Mouse (Mus musculus): ENCODE results near the gene St6galnac3. TPM values are rescaled to one million over a fixed set of nuclear protein-coding genes. Genes with fewer than 3 reads are reported as not detected.

Gene St6galnac3
- total RNA-seq, 2 experiments from 2014 or later, result 25.9 to 27.4 TPM

- H3K4me3 ChIP-seq, result no peak overlapping the region
- TF ChIP-seq CTCF (conservative IDR thresholded peaks at IDR 0.05), result no peak
- no peak for DNase-seq (ENCODE audit: low spot score in 2 of 2)
- peak overlapping the region; percentile 15; the same call in 1 of the 2 replicates for H3K27ac ChIP-seq
Observed at GRCm38 (mm10) chr3:153324307-153324706, 400.7 kb downstream of the St6galnac3 start.

- H3K27ac ChIP-seq, result peak overlapping the region; percentile 15; the same call in 1 of the 2 replicates
- TF ChIP-seq CTCF (conservative IDR thresholded peaks at IDR 0.05), result no peak
- DNase-seq (ENCODE audit: low spot score in 2 of 2), result no peak
Observed at GRCm38 (mm10) chr3:153323446-153323845, 401.5 kb downstream of the St6galnac3 start.

GRCm38 (mm10) chr3:153313583-153313982 lies 411.4 kb downstream of the St6galnac3 start:
- Histone ChIP-seq H3K4me3 (no peak overlapping the region), H3K27ac (no peak overlapping the region)
- TF ChIP-seq CTCF (conservative IDR thresholded peaks at IDR 0.05), result no peak
- no peak for DNase-seq (ENCODE audit: low spot score in 2 of 2)

More at GRCm38 (mm10) chr3:153323446-153323845, 401.5 kb downstream of the St6galnac3 start:
- H3K4me3 ChIP-seq, result no peak overlapping the region

GRCm38 (mm10) chr3:153313167-153313566 lies 411.8 kb downstream of the St6galnac3 start:
- DNase-seq (ENCODE audit: low spot score in 2 of 2), result no peak
- H3K4me3 ChIP-seq, result no peak overlapping the region
- no peak for TF ChIP-seq CTCF (conservative IDR thresholded peaks at IDR 0.05)
- no peak overlapping the region for H3K27ac ChIP-seq

GRCm38 (mm10) chr3:153312006-153312405 lies 413.0 kb downstream of the St6galnac3 start:
- H3K27ac ChIP-seq, result no peak overlapping the region
- DNase-seq (ENCODE audit: low spot score in 2 of 2), result no peak
- no peak overlapping the region for H3K4me3 ChIP-seq
- TF ChIP-seq CTCF (conservative IDR thresholded peaks at IDR 0.05), result no peak

GRCm38 (mm10) chr3:153308379-153308778 lies 416.6 kb downstream of the St6galnac3 start:
- no peak overlapping the region for H3K4me3 ChIP-seq
- no peak for DNase-seq (ENCODE audit: low spot score in 2 of 2)
- no peak overlapping the region for H3K27ac ChIP-seq
- no peak for TF ChIP-seq CTCF (conservative IDR thresholded peaks at IDR 0.05)

- no peak for TF ChIP-seq CTCF (conservative IDR thresholded peaks at IDR 0.05)
- Histone ChIP-seq H3K4me3 (no peak overlapping the region), H3K27ac (no peak overlapping the region)
- no peak for DNase-seq (ENCODE audit: low spot score in 2 of 2)
Observed at GRCm38 (mm10) chr3:153305153-153305552, 419.8 kb downstream of the St6galnac3 start.

- H3K4me3 ChIP-seq, result no peak overlapping the region
- peak; percentile 47 to 67 for DNase-seq (ENCODE audit: low spot score in 2 of 2)
- TF ChIP-seq CTCF (conservative IDR thresholded peaks at IDR 0.05), result no peak
- H3K27ac ChIP-seq, result peak overlapping the region; percentile 82
Observed at GRCm38 (mm10) chr3:153302376-153302775, 422.6 kb downstream of the St6galnac3 start.

GRCm38 (mm10) chr3:153296375-153297068 lies 428.5 kb downstream of the St6galnac3 start:
- Histone ChIP-seq H3K4me3 (no peak overlapping the region), H3K27ac (peak overlapping the region; percentile 78)
- TF ChIP-seq CTCF (conservative IDR thresholded peaks at IDR 0.05), result 0 out of 2 replicates have a peak, but pooled peaks have one; percentile 10
- DNase-seq (ENCODE audit: low spot score in 2 of 2), result peak; percentile 86 to 90

- no peak for TF ChIP-seq CTCF (conservative IDR thresholded peaks at IDR 0.05)
- DNase-seq (ENCODE audit: low spot score in 2 of 2), result no peak
Observed at GRCm38 (mm10) chr3:153292853-153293252, 432.1 kb downstream of the St6galnac3 start.

GRCm38 (mm10) chr3:153292363-153292762 lies 432.6 kb downstream of the St6galnac3 start:
- Histone ChIP-seq H3K27ac (0 out of 2 replicates have a peak overlapping the region, but pooled peaks have one; percentile 36), H3K4me3 (no peak overlapping the region)
- DNase-seq (ENCODE audit: low spot score in 2 of 2), result no peak
- no peak for TF ChIP-seq CTCF (conservative IDR thresholded peaks at IDR 0.05)

More at GRCm38 (mm10) chr3:153292853-153293252, 432.1 kb downstream of the St6galnac3 start:
- 0 out of 2 replicates have a peak overlapping the region, but pooled peaks have one; percentile 36 for H3K27ac ChIP-seq
- H3K4me3 ChIP-seq, result no peak overlapping the region

GRCm38 (mm10) chr3:153291406-153292045 lies 433.4 kb downstream of the St6galnac3 start:
- Histone ChIP-seq H3K27ac (peak overlapping the region; percentile 36; the same call in 1 of the 2 replicates), H3K4me3 (no peak overlapping the region)
- TF ChIP-seq CTCF (conservative IDR thresholded peaks at IDR 0.05), result no peak
- no peak for DNase-seq (ENCODE audit: low spot score in 2 of 2)

GRCm38 (mm10) chr3:153289971-153290370 lies 435.0 kb downstream of the St6galnac3 start:
- TF ChIP-seq CTCF (conservative IDR thresholded peaks at IDR 0.05), result no peak
- DNase-seq (ENCODE audit: low spot score in 2 of 2), result peak in 1 of 2 experiments; percentile 27
- no peak overlapping the region for H3K4me3 ChIP-seq
- H3K27ac ChIP-seq, result 0 out of 2 replicates have a peak overlapping the region, but pooled peaks have one; percentile 2

Data from layer of hippocampus, adult 2 months (tissue).